Mouse (Mus musculus): ENCODE measurements around the gene Tnfrsf1a. TPM values are rescaled to one million over a fixed set of nuclear protein-coding genes. Genes with fewer than 3 reads are reported as not detected.

Tnfrsf1a gene
- polyA plus RNA-seq, 1 experiment from 2014 or later = 83.3 TPM

- H3K36me3 ChIP-seq = peaks cover 55% of the 10 kb centered on the region
- no peak overlapping the region for H3K9ac ChIP-seq
- peaks cover 69% of the 10 kb centered on the region for H3K4me1 ChIP-seq
- no peak overlapping the region for H3K27ac ChIP-seq
- H3K27me3 ChIP-seq = no peaks in the 10 kb centered on the region
- no peak overlapping the region for H3K4me3 ChIP-seq (replicated peaks)
- 74% methylated on average over 15 of the region's 15 CpGs for whole genome bisulfite sequencing
- ATAC-seq (replicated peaks; ENCODE audit: low FRiP score) = no peak
- H3K9me3 ChIP-seq (replicated peaks) = no peaks in the 10 kb centered on the region
- H3K4me2 ChIP-seq = no peak overlapping the region
Measured at GRCm38 (mm10) chr6:125357334-125357733, 8.2 kb downstream of the Tnfrsf1a start.

DNA sequence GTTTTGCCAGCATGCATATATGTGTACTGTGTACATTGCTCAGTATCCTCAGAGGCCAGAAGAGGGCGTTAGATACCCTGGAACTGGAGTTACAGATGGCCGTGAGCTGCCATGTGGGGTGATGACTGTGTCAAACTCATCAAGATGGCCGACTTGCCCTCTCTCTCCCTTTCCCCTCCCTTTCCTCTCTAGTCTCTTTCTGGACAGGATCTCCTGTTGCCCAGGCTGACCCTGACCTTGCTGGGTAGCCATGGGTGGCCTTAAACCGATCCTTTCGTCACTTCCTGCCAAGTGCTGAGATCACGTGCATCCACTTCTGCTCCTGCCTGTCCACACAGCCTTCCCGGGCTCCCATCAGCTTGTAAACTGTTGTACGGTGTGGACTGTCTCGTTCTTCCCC, 10.8 kb downstream of the Tnfrsf1a start:
- Histone ChIP-seq H3K27ac (no peak overlapping the region), H3K4me1 (peaks cover 66% of the 10 kb centered on the region), H3K36me3 (peaks cover 61% of the 10 kb centered on the region), H3K9me3 (replicated peaks) (no peaks in the 10 kb centered on the region), H3K27me3 (0 out of 2 replicates have a peak, but pooled peaks cover 4% of the 10 kb centered on the region), H3K9ac (no peak overlapping the region), H3K4me2 (no peak overlapping the region), H3K4me3 (replicated peaks) (no peak overlapping the region)
- 45% methylated on average over 9 of the region's 9 CpGs for WGBS
- ATAC-seq (replicated peaks; ENCODE audit: low FRiP score) = no peak

DNA sequence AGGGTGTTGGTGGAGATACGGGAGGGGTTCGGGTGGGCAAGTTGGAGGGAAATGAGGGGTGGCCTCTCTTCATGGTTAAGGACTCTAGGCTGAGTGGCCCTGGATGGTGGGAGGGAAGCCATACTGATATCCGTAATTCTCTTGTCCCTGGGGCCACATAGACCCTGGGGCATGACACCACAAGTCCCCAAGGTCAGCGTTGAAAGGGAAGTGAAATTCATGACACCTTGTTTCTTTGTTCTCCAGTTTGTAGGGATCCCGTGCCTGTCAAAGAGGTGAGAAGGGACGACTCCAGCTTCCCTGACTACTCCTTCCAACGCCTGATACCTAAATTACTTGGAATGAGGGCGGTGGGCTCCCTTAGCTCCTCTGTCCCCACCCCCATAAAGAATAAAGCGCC, 11.7 kb downstream of the Tnfrsf1a start:
- 67% methylated on average over 9 of the region's 9 CpGs for WGBS
- H3K4me2 ChIP-seq = no peak overlapping the region
- no peak overlapping the region for H3K27ac ChIP-seq
- peaks cover 58% of the 10 kb centered on the region for H3K4me1 ChIP-seq
- no peak overlapping the region for H3K4me3 ChIP-seq (replicated peaks)
- H3K9ac ChIP-seq = no peak overlapping the region
- no peaks in the 10 kb centered on the region for H3K9me3 ChIP-seq (replicated peaks)
- H3K27me3 ChIP-seq = 0 out of 2 replicates have a peak, but pooled peaks cover 4% of the 10 kb centered on the region
- H3K36me3 ChIP-seq = peaks cover 61% of the 10 kb centered on the region
- ATAC-seq (replicated peaks; ENCODE audit: low FRiP score) = no peak

GRCm38 (mm10) chr6:125361467-125362291, 12.5 kb downstream of the Tnfrsf1a start:
- Histone ChIP-seq H3K4me1 (peaks cover 52% of the 10 kb centered on the region), H3K4me3 (replicated peaks) (no peak overlapping the region), H3K9ac (no peak overlapping the region), H3K27ac (0 out of 2 replicates have a peak overlapping the region, but pooled peaks have one; percentile 6), H3K36me3 (peaks cover 61% of the 10 kb centered on the region), H3K4me2 (no peak overlapping the region), H3K27me3 (0 out of 2 replicates have a peak, but pooled peaks cover 4% of the 10 kb centered on the region), H3K9me3 (replicated peaks) (no peaks in the 10 kb centered on the region)
- 0 out of 2 replicates have a peak, but pooled peaks have one; percentile 20 for ATAC-seq (replicated peaks; ENCODE audit: low FRiP score)
- 44% methylated on average over 38 of the region's 38 CpGs for WGBS

DNA sequence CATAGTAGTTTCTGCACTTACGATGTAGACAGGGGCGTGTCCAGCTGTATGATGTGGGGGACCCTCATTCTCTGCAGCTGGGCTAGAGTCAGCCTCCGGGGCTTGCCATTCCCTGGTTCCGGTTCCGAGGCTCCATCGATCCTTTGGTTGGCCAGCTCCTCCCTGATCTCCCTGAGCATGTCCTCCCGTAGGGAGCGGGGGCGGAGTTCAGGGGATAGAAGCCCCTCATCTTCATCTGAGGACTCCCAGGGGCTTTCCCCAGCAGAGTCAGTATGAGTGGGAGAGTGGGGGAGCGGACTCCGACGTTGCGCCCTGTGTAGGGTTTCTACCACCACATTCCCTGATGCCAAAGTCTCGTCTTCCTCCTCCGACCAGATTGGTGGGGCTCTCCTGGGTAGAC, 13.9 kb downstream of the Tnfrsf1a start:
- Histone ChIP-seq H3K27me3 (0 out of 2 replicates have a peak, but pooled peaks cover 4% of the 10 kb centered on the region), H3K4me3 (replicated peaks) (no peak overlapping the region), H3K9me3 (replicated peaks) (no peaks in the 10 kb centered on the region), H3K4me2 (peak overlapping the region; percentile 42), H3K4me1 (peaks cover 48% of the 10 kb centered on the region), H3K27ac (no peak overlapping the region), H3K36me3 (peaks cover 49% of the 10 kb centered on the region), H3K9ac (no peak overlapping the region)
- ATAC-seq (replicated peaks; ENCODE audit: low FRiP score) = peak; percentile 13; the same call in 1 of the 2 replicates
- WGBS = 32% methylated on average over 15 of the region's 15 CpGs

GRCm38 (mm10) chr6:125363451-125364242, 14.5 kb downstream of the Tnfrsf1a start:
- Histone ChIP-seq H3K36me3 (peaks cover 43% of the 10 kb centered on the region), H3K4me2 (peak overlapping the region; percentile 42), H3K27ac (0 out of 2 replicates have a peak overlapping the region, but pooled peaks have one; percentile 18), H3K4me1 (peaks cover 52% of the 10 kb centered on the region), H3K4me3 (replicated peaks) (no peak overlapping the region), H3K9ac (no peak overlapping the region), H3K9me3 (replicated peaks) (no peaks in the 10 kb centered on the region), H3K27me3 (0 out of 2 replicates have a peak, but pooled peaks cover 4% of the 10 kb centered on the region)
- WGBS = 19% methylated on average over 23 of the region's 23 CpGs
- ATAC-seq (replicated peaks; ENCODE audit: low FRiP score) = peak; percentile 1; the same call in 1 of the 2 replicates

- 0 out of 2 replicates have a peak overlapping the region, but pooled peaks have one; percentile 19 for H3K4me2 ChIP-seq
- peaks cover 35% of the 10 kb centered on the region for H3K36me3 ChIP-seq
- H3K4me1 ChIP-seq = peaks cover 58% of the 10 kb centered on the region
- WGBS = 6% methylated on average over 8 of the region's 8 CpGs
- H3K4me3 ChIP-seq (replicated peaks) = no peak overlapping the region
- ATAC-seq (replicated peaks; ENCODE audit: low FRiP score) = peak; percentile 40
- H3K9me3 ChIP-seq (replicated peaks) = no peaks in the 10 kb centered on the region
- H3K27me3 ChIP-seq = 0 out of 2 replicates have a peak, but pooled peaks cover 4% of the 10 kb centered on the region
- 0 out of 2 replicates have a peak overlapping the region, but pooled peaks have one; percentile 18 for H3K27ac ChIP-seq
- H3K9ac ChIP-seq = no peak overlapping the region
Measured at GRCm38 (mm10) chr6:125364448-125364847, 15.3 kb downstream of the Tnfrsf1a start.

DNA sequence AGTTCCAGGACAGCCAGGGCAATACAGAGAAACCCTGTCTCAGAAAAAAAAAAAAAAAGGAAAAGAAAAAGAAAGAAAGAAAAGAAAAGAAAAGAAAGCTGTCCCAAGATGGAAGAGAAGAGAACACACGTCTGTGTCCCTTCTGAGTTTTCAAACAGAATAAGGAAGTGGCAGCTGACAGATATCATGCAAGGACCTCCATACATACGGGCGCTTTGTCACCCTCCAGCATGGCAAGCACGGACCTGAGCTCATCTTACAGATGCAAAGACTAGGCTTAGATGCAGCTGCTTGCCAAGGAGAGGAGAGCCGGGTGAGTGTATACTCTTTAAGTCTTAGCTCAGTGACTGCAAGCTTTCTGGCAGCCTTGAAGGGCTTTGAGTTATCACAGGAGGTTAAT, 16.4 kb downstream of the Tnfrsf1a start:
- no peak for ATAC-seq (replicated peaks; ENCODE audit: low FRiP score)

GRCm38 (mm10) chr6:125366133-125366532, 17.0 kb downstream of the Tnfrsf1a start:
- Histone ChIP-seq H3K27me3 (0 out of 2 replicates have a peak, but pooled peaks cover 4% of the 10 kb centered on the region), H3K36me3 (peaks cover 18% of the 10 kb centered on the region), H3K9ac (no peak overlapping the region), H3K9me3 (replicated peaks) (no peaks in the 10 kb centered on the region), H3K4me3 (replicated peaks) (no peak overlapping the region), H3K4me2 (no peak overlapping the region), H3K4me1 (peaks cover 63% of the 10 kb centered on the region), H3K27ac (no peak overlapping the region)
- 74% methylated on average over 1 of the region's 1 CpGs for WGBS
- no peak for ATAC-seq (replicated peaks; ENCODE audit: low FRiP score)

More for the DNA sequence above, 16.4 kb downstream of the Tnfrsf1a start:
- peaks cover 24% of the 10 kb centered on the region for H3K36me3 ChIP-seq
- no peak overlapping the region for H3K4me2 ChIP-seq
- no peak overlapping the region for H3K9ac ChIP-seq
- H3K4me1 ChIP-seq = peaks cover 64% of the 10 kb centered on the region
- no peak overlapping the region for H3K4me3 ChIP-seq (replicated peaks)
- WGBS = 81% methylated on average over 5 of the region's 5 CpGs
- H3K27ac ChIP-seq = no peak overlapping the region
- H3K9me3 ChIP-seq (replicated peaks) = no peaks in the 10 kb centered on the region
- H3K27me3 ChIP-seq = 0 out of 2 replicates have a peak, but pooled peaks cover 4% of the 10 kb centered on the region

- H3K27ac ChIP-seq = peak overlapping the region; percentile 63
- H3K36me3 ChIP-seq = peaks cover 4% of the 10 kb centered on the region; the same call in 1 of the 2 replicates
- no peak for ATAC-seq (replicated peaks; ENCODE audit: low FRiP score)
- peaks cover 46% of the 10 kb centered on the region for H3K4me1 ChIP-seq
- H3K27me3 ChIP-seq = 0 out of 2 replicates have a peak, but pooled peaks cover 2% of the 10 kb centered on the region
- no peaks in the 10 kb centered on the region for H3K9me3 ChIP-seq (replicated peaks)
- H3K9ac ChIP-seq = no peak overlapping the region
- 43% methylated on average over 4 of the region's 4 CpGs for WGBS
- H3K4me3 ChIP-seq (replicated peaks) = no peak overlapping the region
- H3K4me2 ChIP-seq = no peak overlapping the region
Measured at GRCm38 (mm10) chr6:125367758-125368371, 18.7 kb downstream of the Tnfrsf1a start.

DNA sequence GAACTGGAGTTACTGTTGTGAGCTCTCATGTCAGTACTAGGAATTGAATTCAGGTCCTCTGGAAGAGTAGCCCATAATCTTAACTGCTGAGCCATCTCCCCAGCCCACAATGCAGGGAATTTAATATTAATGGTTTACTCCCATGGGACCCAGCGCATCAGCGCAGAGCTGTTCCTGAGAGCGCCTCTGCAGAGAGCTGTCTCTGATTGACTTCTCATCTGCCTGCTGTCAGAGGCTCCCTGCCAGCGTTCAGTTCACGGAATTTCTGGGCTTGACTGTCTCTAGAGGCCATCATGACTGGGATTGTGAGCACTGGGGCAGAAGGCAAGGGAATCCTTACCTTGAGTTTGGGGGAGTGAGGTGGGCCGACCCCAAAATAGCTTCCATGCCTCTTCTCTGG, 27.9 kb downstream of the Tnfrsf1a start:
- Histone ChIP-seq H3K27ac (no peak overlapping the region), H3K36me3 (0 out of 2 replicates have a peak, but pooled peaks cover 3% of the 10 kb centered on the region), H3K9ac (no peak overlapping the region), H3K9me3 (replicated peaks) (no peaks in the 10 kb centered on the region), H3K4me1 (peaks cover 44% of the 10 kb centered on the region), H3K4me3 (replicated peaks) (no peak overlapping the region), H3K27me3 (peaks cover 30% of the 10 kb centered on the region), H3K4me2 (no peak overlapping the region)
- WGBS = 75% methylated on average over 6 of the region's 6 CpGs
- ATAC-seq (replicated peaks; ENCODE audit: low FRiP score) = no peak

Measured in kidney, embryonic 15.5 days (tissue).